14 mouse cellular contexts compared by ENCODE assay signal in genomic region chr5:13351611-13352010, GRCm38 (mm10).
"Had no signal": no experiment of that assay in that cellular context is flagged by ENCODE, and none has a peak within 500 bp of the region (broad histone marks: within the 10 kb centered on the region; RNA-seq: fewer than 3 reads in every experiment).

No protein-coding gene starts in this region.

- DNase-seq: kidney, postnatal 14 days; left cerebral cortex, postnatal 4 days; lung, adult 18-20 months; lung, postnatal 4 days; right cerebral cortex, postnatal 14 days; thymus, adult 2 months; thymus, postnatal 25 days had no signal

- H3K27ac ChIP-seq: kidney, embryonic 15.5 days; limb, embryonic 13.5 days; liver, embryonic 14.5 days; midbrain, embryonic 15.5 days; stomach, embryonic 15.5 days had no signal

- H3K27me3 ChIP-seq: kidney, embryonic 15.5 days; limb, embryonic 13.5 days; midbrain, embryonic 15.5 days; stomach, embryonic 15.5 days had no signal

- H3K4me1 ChIP-seq: kidney, embryonic 15.5 days; limb, embryonic 13.5 days; midbrain, embryonic 15.5 days; stomach, embryonic 15.5 days had no signal

- ATAC-seq: lung, postnatal 0 days; midbrain, embryonic 15.5 days had no signal

- H3K9ac ChIP-seq: kidney, embryonic 15.5 days; limb, embryonic 13.5 days; liver, embryonic 14.5 days; midbrain, embryonic 15.5 days; stomach, embryonic 15.5 days had no signal

- H3K36me3 ChIP-seq: kidney, embryonic 15.5 days; limb, embryonic 13.5 days; midbrain, embryonic 15.5 days; stomach, embryonic 15.5 days had no signal

- H3K4me3 ChIP-seq: kidney, embryonic 15.5 days; limb, embryonic 13.5 days; midbrain, embryonic 15.5 days; stomach, embryonic 15.5 days had no signal

- H3K4me2 ChIP-seq: kidney, embryonic 15.5 days; limb, embryonic 13.5 days; midbrain, embryonic 11.5 days; midbrain, embryonic 15.5 days; stomach, embryonic 15.5 days had no signal

- H3K9me3 ChIP-seq: kidney, embryonic 15.5 days; limb, embryonic 13.5 days; midbrain, embryonic 15.5 days; stomach, embryonic 15.5 days had no signal
